Mouse (Mus musculus): ENCODE results near the gene Maml3.

DNA sequence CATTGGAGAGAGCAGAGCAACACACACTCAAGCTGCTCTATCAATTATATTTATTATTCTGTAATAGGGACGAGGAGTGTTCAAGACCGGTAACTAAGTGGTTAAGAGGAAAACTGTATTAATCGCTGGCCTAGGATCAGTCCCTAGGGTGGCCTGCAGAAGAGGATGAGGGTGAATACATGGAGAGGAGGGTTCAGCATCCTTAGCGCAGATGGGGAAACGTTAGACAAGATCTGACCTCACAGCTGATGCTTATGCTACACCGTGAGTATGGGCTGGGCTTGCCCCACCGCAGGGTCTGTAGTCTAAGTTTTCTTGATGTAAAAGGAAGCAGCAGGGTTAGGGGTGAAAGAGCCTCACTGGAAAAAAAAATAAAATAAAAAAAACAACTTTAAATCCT is 285.8 kb downstream of the Maml3 start:
- TF ChIP-seq MEF2A (IDR thresholded peaks at IDR 0.05; ENCODE audit: borderline replicate concordance, low read depth, low read length) (no peak), EP300 (IDR thresholded peaks at IDR 0.05; ENCODE audit: low read length) (no peak), TCF12 (IDR thresholded peaks at IDR 0.05; ENCODE audit: low read depth, low read length) (no peak), KAT2A (IDR thresholded peaks at IDR 0.05; ENCODE audit: insufficient replicate concordance, low read length) (no peak), SMC3 (IDR thresholded peaks at IDR 0.05; ENCODE audit: low read depth, low read length) (no peak), HCFC1 (IDR thresholded peaks at IDR 0.05; ENCODE audit: low read depth, low read length) (no peak), CTCF (conservative IDR thresholded peaks at IDR 0.05 in 1 of 2, IDR thresholded peaks at IDR 0.05 in 1 of 2; ENCODE audit: low read depth in 2 of 2, low read length in 2 of 2) (no peak), POLR2A (IDR thresholded peaks at IDR 0.05; ENCODE audit: low read depth, low read length) (no peak), RAD21 (IDR thresholded peaks at IDR 0.05; ENCODE audit: low read depth, low read length) (no peak), PAX5 (IDR thresholded peaks at IDR 0.05; ENCODE audit: low read length) (no peak), ELF1 (IDR thresholded peaks at IDR 0.05; ENCODE audit: low read depth, low read length) (no peak), CHD2 (IDR thresholded peaks at IDR 0.05; ENCODE audit: low read length) (no peak), UBTF (IDR thresholded peaks at IDR 0.05; ENCODE audit: low read depth, low read length) (no peak)

Measured in CH12.LX (cell line).